Comparison of ENCODE assay signal across 17 mouse cellular contexts in the genomic region with DNA sequence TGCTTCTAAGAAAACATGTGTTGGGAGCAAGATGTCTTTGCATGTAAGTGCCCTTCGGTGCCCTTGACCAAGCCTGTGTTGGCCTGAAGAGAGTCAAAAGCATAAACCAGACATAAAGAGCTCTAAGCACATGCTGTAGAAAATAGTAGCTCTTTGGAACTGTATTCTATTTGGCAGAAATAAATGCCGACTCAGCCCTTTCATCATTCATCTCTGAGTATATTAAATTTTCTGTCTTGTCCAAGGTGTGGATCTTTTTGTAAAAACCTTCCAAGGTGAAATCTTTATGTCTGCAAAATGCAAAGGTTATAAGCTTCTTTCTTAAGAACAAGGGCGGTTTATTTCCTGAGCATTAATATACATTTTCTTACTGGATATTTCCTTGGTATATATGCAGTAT.
"Had no signal": no experiment of that assay in that cellular context is flagged by ENCODE, and none has a peak within 500 bp of the region (broad histone marks: within the 10 kb centered on the region; RNA-seq: fewer than 3 reads in every experiment).

No protein-coding gene starts in this region.

- H3K4me3 ChIP-seq: neural tube, embryonic 12.5 days; neural tube, embryonic 13.5 days; neural tube, embryonic 15.5 days; stomach, embryonic 15.5 days had no signal

- H3K36me3 ChIP-seq: neural tube, embryonic 12.5 days; neural tube, embryonic 13.5 days; neural tube, embryonic 15.5 days; stomach, embryonic 15.5 days had no signal

- H3K27me3 ChIP-seq: neural tube, embryonic 12.5 days; neural tube, embryonic 13.5 days; neural tube, embryonic 15.5 days; stomach, embryonic 15.5 days had no signal

- H3K9me3 ChIP-seq: neural tube, embryonic 12.5 days; neural tube, embryonic 13.5 days; neural tube, embryonic 15.5 days; stomach, embryonic 15.5 days had no signal

- DNase-seq: retina, postnatal 1 day; right cerebral cortex, adult 18-20 months; right cerebral cortex, postnatal 14 days; right cerebral cortex, postnatal 25 days; right cerebral cortex, postnatal 4 days; spleen, adult 18-20 months; thymus, adult 18-20 months; thymus, adult 2 months; thymus, postnatal 14 days; thymus, postnatal 25 days; thymus, postnatal 36 days; thymus, postnatal 4 days had no signal

- H3K9ac ChIP-seq: neural tube, embryonic 12.5 days; neural tube, embryonic 13.5 days; neural tube, embryonic 15.5 days; stomach, embryonic 15.5 days had no signal

- H3K27ac ChIP-seq: neural tube, embryonic 12.5 days; neural tube, embryonic 13.5 days; neural tube, embryonic 15.5 days; stomach, embryonic 15.5 days; stomach, postnatal 0 days had no signal

- H3K4me2 ChIP-seq: neural tube, embryonic 12.5 days; neural tube, embryonic 13.5 days; neural tube, embryonic 15.5 days; stomach, embryonic 15.5 days had no signal

- H3K4me1 ChIP-seq: stomach, embryonic 15.5 days had no signal
